Mouse (Mus musculus): Measurements from ENCODE around the gene Usp21. TPM values are rescaled to one million over a fixed set of nuclear protein-coding genes. Genes with fewer than 3 reads are reported as not detected.
A peak's percentile ranks its signal among the peaks of the same experiment; 100 is the strongest.

Gene Usp21
- polyA plus RNA-seq, 1 experiment from 2014 or later, result 106 TPM

GRCm38 (mm10) chr1:171275144-171275734, 12.6 kb downstream of the Usp21 start:
- H3K4me3 ChIP-seq, result no peak overlapping the region
- 74% methylated on average over 11 of the region's 11 CpGs for WGBS
- no peak overlapping the region for H3K27ac ChIP-seq (replicated peaks)
- no peak overlapping the region for H3K4me2 ChIP-seq
- no peak for ATAC-seq (ENCODE audit: low FRiP score, low read depth)
- H3K9me3 ChIP-seq, result no peaks in the 10 kb centered on the region
- no peaks in the 10 kb centered on the region for H3K27me3 ChIP-seq
- H3K36me3 ChIP-seq, result peaks cover 45% of the 10 kb centered on the region
- peaks cover 30% of the 10 kb centered on the region for H3K4me1 ChIP-seq (replicated peaks)
- H3K9ac ChIP-seq, result no peak overlapping the region

GRCm38 (mm10) chr1:171274171-171274570, 13.6 kb downstream of the Usp21 start:
- H3K4me1 ChIP-seq (replicated peaks), result peaks cover 28% of the 10 kb centered on the region
- peaks cover 45% of the 10 kb centered on the region for H3K36me3 ChIP-seq
- no peak overlapping the region for H3K4me2 ChIP-seq
- H3K9me3 ChIP-seq, result no peaks in the 10 kb centered on the region
- no peak overlapping the region for H3K9ac ChIP-seq
- 90% methylated on average over 12 of the region's 12 CpGs for WGBS
- H3K27ac ChIP-seq (replicated peaks), result no peak overlapping the region
- H3K4me3 ChIP-seq, result no peak overlapping the region
- no peak for ATAC-seq (ENCODE audit: low FRiP score, low read depth)
- H3K27me3 ChIP-seq, result no peaks in the 10 kb centered on the region

- Histone ChIP-seq H3K9ac (no peak overlapping the region), H3K36me3 (peaks cover 37% of the 10 kb centered on the region), H3K4me2 (no peak overlapping the region; the same call in 1 of the 2 replicates)
Measured at GRCm38 (mm10) chr1:171272086-171272485, 15.7 kb downstream of the Usp21 start.

GRCm38 (mm10) chr1:171271622-171272021, 16.2 kb downstream of the Usp21 start:
- Histone ChIP-seq H3K9me3 (no peaks in the 10 kb centered on the region), H3K27me3 (no peaks in the 10 kb centered on the region), H3K4me3 (no peak overlapping the region), H3K9ac (peak overlapping the region; percentile 91; the same call in 1 of the 2 replicates), H3K4me2 (peak overlapping the region; percentile 89), H3K4me1 (replicated peaks) (peaks cover 28% of the 10 kb centered on the region), H3K27ac (replicated peaks) (no peak overlapping the region), H3K36me3 (peaks cover 32% of the 10 kb centered on the region)
- WGBS, result 78% methylated on average over 10 of the region's 10 CpGs
- ATAC-seq (ENCODE audit: low FRiP score, low read depth), result no peak

More at GRCm38 (mm10) chr1:171272086-171272485, 15.7 kb downstream of the Usp21 start:
- WGBS, result 92% methylated on average over 3 of the region's 3 CpGs
- H3K27me3 ChIP-seq, result no peaks in the 10 kb centered on the region
- H3K27ac ChIP-seq (replicated peaks), result no peak overlapping the region
- H3K4me1 ChIP-seq (replicated peaks), result peaks cover 28% of the 10 kb centered on the region
- no peaks in the 10 kb centered on the region for H3K9me3 ChIP-seq
- no peak overlapping the region for H3K4me3 ChIP-seq
- no peak for ATAC-seq (ENCODE audit: low FRiP score, low read depth)

GRCm38 (mm10) chr1:171271196-171271595, 16.6 kb downstream of the Usp21 start:
- H3K4me2 ChIP-seq, result peak overlapping the region; percentile 89
- peak overlapping the region; percentile 77; the same call in 1 of the 2 replicates for H3K27ac ChIP-seq (replicated peaks)
- no peaks in the 10 kb centered on the region for H3K27me3 ChIP-seq
- H3K4me1 ChIP-seq (replicated peaks), result peaks cover 28% of the 10 kb centered on the region
- peak overlapping the region; percentile 94 for H3K4me3 ChIP-seq
- no peak for ATAC-seq (ENCODE audit: low FRiP score, low read depth)
- no peaks in the 10 kb centered on the region for H3K9me3 ChIP-seq
- peak overlapping the region; percentile 91 for H3K9ac ChIP-seq
- H3K36me3 ChIP-seq, result peaks cover 28% of the 10 kb centered on the region
- WGBS, result 52% methylated on average over 9 of the region's 9 CpGs

- under 1% methylated on average over 19 of the region's 19 CpGs for WGBS
- Histone ChIP-seq H3K9ac (peak overlapping the region; percentile 91), H3K9me3 (no peaks in the 10 kb centered on the region), H3K4me1 (replicated peaks) (peaks cover 28% of the 10 kb centered on the region), H3K27me3 (no peaks in the 10 kb centered on the region), H3K27ac (replicated peaks) (peak overlapping the region; percentile 77), H3K4me2 (peak overlapping the region; percentile 89), H3K4me3 (peak overlapping the region; percentile 94), H3K36me3 (peaks cover 21% of the 10 kb centered on the region)
- ATAC-seq (ENCODE audit: low FRiP score, low read depth), result peak; percentile 84
Measured at GRCm38 (mm10) chr1:171270573-171270900, 17.3 kb downstream of the Usp21 start.

- H3K4me3 ChIP-seq, result peak within 1 kb of the TSS; percentile 94
- peak within 1 kb of the TSS; percentile 91 for H3K9ac ChIP-seq
- H3K36me3 ChIP-seq, result peaks cover 19% of the 10 kb centered on the region
- H3K4me2 ChIP-seq, result peak within 1 kb of the TSS; percentile 89
- peak; percentile 94 for ATAC-seq (ENCODE audit: low FRiP score, low read depth)
- H3K27me3 ChIP-seq, result no peaks in the 10 kb centered on the region
- H3K27ac ChIP-seq (replicated peaks), result peak within 1 kb of the TSS; percentile 77
- 4% methylated on average over 36 of the region's 36 CpGs for WGBS
- no peaks in the 10 kb centered on the region for H3K9me3 ChIP-seq
- peaks cover 28% of the 10 kb centered on the region for H3K4me1 ChIP-seq (replicated peaks)
Measured at GRCm38 (mm10) chr1:171269848-171270572, 17.8 kb downstream of the Usp21 start, which contains the start of gene B4galt3. TSS of gene B4galt3 (plus strand) at chr1:171270328.

- WGBS, result 68% methylated on average over 1 of the region's 1 CpGs
- ATAC-seq (ENCODE audit: low FRiP score, low read depth), result no peak
Measured at GRCm38 (mm10) chr1:171268341-171268740, 19.4 kb downstream of the Usp21 start.

GRCm38 (mm10) chr1:171265971-171266744, 21.6 kb downstream of the Usp21 start:
- H3K4me2 ChIP-seq, result no peak overlapping the region
- no peak overlapping the region for H3K4me3 ChIP-seq
- H3K4me1 ChIP-seq (replicated peaks), result peaks cover 29% of the 10 kb centered on the region
- no peaks in the 10 kb centered on the region for H3K36me3 ChIP-seq
- no peak overlapping the region for H3K27ac ChIP-seq (replicated peaks)
- H3K9me3 ChIP-seq, result no peaks in the 10 kb centered on the region
- no peaks in the 10 kb centered on the region for H3K27me3 ChIP-seq
- no peak overlapping the region for H3K9ac ChIP-seq
- 83% methylated on average over 4 of the region's 4 CpGs for WGBS
- no peak for ATAC-seq (ENCODE audit: low FRiP score, low read depth)

More at GRCm38 (mm10) chr1:171268341-171268740, 19.4 kb downstream of the Usp21 start:
- Histone ChIP-seq H3K4me2 (no peak overlapping the region), H3K9me3 (no peaks in the 10 kb centered on the region), H3K4me3 (no peak overlapping the region), H3K9ac (no peak overlapping the region), H3K36me3 (peaks cover 9% of the 10 kb centered on the region; the same call in 1 of the 2 replicates), H3K27me3 (no peaks in the 10 kb centered on the region), H3K27ac (replicated peaks) (no peak overlapping the region), H3K4me1 (replicated peaks) (peaks cover 33% of the 10 kb centered on the region)

- H3K9me3 ChIP-seq, result no peaks in the 10 kb centered on the region
- H3K4me1 ChIP-seq (replicated peaks), result peaks cover 16% of the 10 kb centered on the region
- no peak overlapping the region for H3K4me3 ChIP-seq
- no peak for ATAC-seq (ENCODE audit: low FRiP score, low read depth)
- H3K27me3 ChIP-seq, result no peaks in the 10 kb centered on the region
- peak overlapping the region; percentile 63 for H3K4me2 ChIP-seq
- no peak overlapping the region for H3K9ac ChIP-seq
- 79% methylated on average over 3 of the region's 3 CpGs for WGBS
- no peaks in the 10 kb centered on the region for H3K36me3 ChIP-seq
- peak overlapping the region; percentile 79 for H3K27ac ChIP-seq (replicated peaks)
Measured at GRCm38 (mm10) chr1:171263666-171264461, 23.9 kb downstream of the Usp21 start.

- Histone ChIP-seq H3K36me3 (no peaks in the 10 kb centered on the region), H3K9ac (no peak overlapping the region), H3K27me3 (no peaks in the 10 kb centered on the region), H3K9me3 (no peaks in the 10 kb centered on the region), H3K4me2 (peak overlapping the region; percentile 63), H3K4me1 (replicated peaks) (peaks cover 16% of the 10 kb centered on the region), H3K4me3 (peak overlapping the region; percentile 34; the same call in 1 of the 2 replicates), H3K27ac (replicated peaks) (peak overlapping the region; percentile 87)
- 5% methylated on average over 2 of the region's 2 CpGs for WGBS
- peak; percentile 94 for ATAC-seq (ENCODE audit: low FRiP score, low read depth)
Measured at GRCm38 (mm10) chr1:171263185-171263611, 24.6 kb downstream of the Usp21 start.

Data from hindbrain, embryonic 15.5 days (tissue).